Mouse (Mus musculus): ENCODE results near the gene G6pc3.

DNA sequence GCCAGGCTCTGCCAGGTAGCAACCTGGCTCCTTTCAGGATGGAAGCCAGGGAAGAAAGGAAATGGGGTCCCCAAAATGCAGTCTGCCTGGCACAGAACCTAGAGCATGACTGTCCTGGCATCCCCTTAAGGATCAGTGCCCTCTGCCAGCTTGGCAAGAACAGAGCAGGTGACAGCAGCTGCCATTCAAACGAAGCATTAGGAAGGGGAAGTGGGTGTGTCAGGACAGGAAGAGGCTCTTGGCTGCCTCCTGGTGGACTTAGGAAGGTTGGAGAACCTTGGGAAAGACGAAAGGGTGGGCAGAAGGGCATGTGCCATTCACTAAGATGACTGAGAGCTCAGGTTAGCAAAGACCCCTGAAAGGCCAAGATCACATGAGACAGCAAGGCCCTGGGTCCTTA lies 20.3 kb downstream of the G6pc3 start:
- TF ChIP-seq POLR2A (IDR thresholded peaks at IDR 0.05; ENCODE audit: borderline replicate concordance, low read depth, low read length), result no peak
- TF ChIP-seq CTCF (IDR thresholded peaks at IDR 0.05; ENCODE audit: low read depth, low read length), result peak; percentile 74

Measured in bone marrow macrophage, adult 2 months (primary cell).